Mouse (Mus musculus) neural tube, postnatal 0 days (tissue): ENCODE data around the gene Klhl28. TPM values are rescaled to one million over a fixed set of nuclear protein-coding genes. Genes with fewer than 3 reads are reported as not detected.

Experiments
- polyA plus RNA-seq: library from polyadenylated mRNA; unstranded; fragments of >200 nt; fragmentation: Nextera tagmentation; extraction: Ambion mirVana; gene quantifications from 2 replicates; pipeline ENCODE4 v1.2.1, GENCODE M21; 2015

Klhl28 gene
- polyA plus RNA-seq, result 17.3 and 18.1 TPM in 2 replicates

GRCm38 (mm10) chr12:64965124-64966026 lies at the start of gene Klhl28, which contains the start of gene Togaram1:
TSS of gene Klhl28 (minus strand) at chr12:64965534.
TSS of gene Togaram1 (plus strand) at chr12:64965804.

GRCm38 (mm10) chr12:64917578-64918471 lies 47.5 kb downstream of the Klhl28 start, which contains the start of gene Gm527:
TSS of gene Gm527 (plus strand) at chr12:64917906.

Other genes with a start within 250 kb of the Klhl28 start
- 1.6 and 2.7 TPM in 2 replicates for gene Gm527, start 47.6 kb downstream of the Klhl28 start, polyA plus RNA-seq
- 16.2 and 19.0 TPM in 2 replicates for gene Togaram1, start 270 bp upstream of the Klhl28 start, polyA plus RNA-seq
- gene Prpf39, start 70.8 kb upstream of the Klhl28 start, polyA plus RNA-seq, result 39.7 and 40.6 TPM in 2 replicates
- gene Fkbp3, start 108.5 kb upstream of the Klhl28 start, polyA plus RNA-seq, result 498 and 536 TPM in 2 replicates
- 9.9 and 10.3 TPM in 2 replicates for gene Fancm, start 110.1 kb upstream of the Klhl28 start, polyA plus RNA-seq
- gene Mis18bp1, start 207.1 kb upstream of the Klhl28 start, polyA plus RNA-seq, result 5.4 and 6.3 TPM in 2 replicates